Mouse (Mus musculus): ENCODE results near the gene Tsc22d1. TPM values are rescaled to one million over a fixed set of nuclear protein-coding genes. Genes with fewer than 3 reads are reported as not detected.

The Tsc22d1 gene
- polyA plus RNA-seq, 1 experiment from 2014 or later, result 792 TPM

- H3K4me2 ChIP-seq, result peak within 1 kb of the TSS; percentile 88
- WGBS, result 11% methylated on average over 17 of the region's 17 CpGs
- H3K4me3 ChIP-seq, result peak within 1 kb of the TSS; percentile 92
- H3K27me3 ChIP-seq (replicated peaks), result no peaks in the 10 kb centered on the region
- ATAC-seq (replicated peaks), result peak; percentile 70
- H3K9me3 ChIP-seq, result no peaks in the 10 kb centered on the region
- H3K4me1 ChIP-seq, result peaks cover 17% of the 10 kb centered on the region
- H3K36me3 ChIP-seq (replicated peaks), result no peaks in the 10 kb centered on the region
- H3K27ac ChIP-seq, result peak within 1 kb of the TSS; percentile 90
- peak within 1 kb of the TSS; percentile 90 for H3K9ac ChIP-seq
Measured at GRCm38 (mm10) chr14:76556852-76557208, 142.1 kb downstream of the Tsc22d1 start, which contains the start of gene Serp2. Serp2 (minus strand) TSS chr14:76556889.

Other genes with a start within 250 kb of the Tsc22d1 start
- gene Serp2, start 141.9 kb downstream of the Tsc22d1 start, polyA plus RNA-seq (2015; fragmentation: Nextera tagmentation; extraction: Ambion mirVana), result 186 and 187 TPM in 2 replicates